Mouse (Mus musculus) neural tube, embryonic 10.5 days (tissue): ENCODE data around the gene Mucl2.
"Not testable (repeated sequence)": the region's sequence is repeated elsewhere in the genome, so short reads cannot be mapped to it uniquely, and the experiment has no call there.

Experiments used
- DNase-seq: peaks from one replicate; pipeline ENCODE4 v3.0.0-alpha.2; 2017; ENCODE audit warnings: low spot score; ENCODE audit errors: extremely low spot score

Gene Mucl2

DNA sequence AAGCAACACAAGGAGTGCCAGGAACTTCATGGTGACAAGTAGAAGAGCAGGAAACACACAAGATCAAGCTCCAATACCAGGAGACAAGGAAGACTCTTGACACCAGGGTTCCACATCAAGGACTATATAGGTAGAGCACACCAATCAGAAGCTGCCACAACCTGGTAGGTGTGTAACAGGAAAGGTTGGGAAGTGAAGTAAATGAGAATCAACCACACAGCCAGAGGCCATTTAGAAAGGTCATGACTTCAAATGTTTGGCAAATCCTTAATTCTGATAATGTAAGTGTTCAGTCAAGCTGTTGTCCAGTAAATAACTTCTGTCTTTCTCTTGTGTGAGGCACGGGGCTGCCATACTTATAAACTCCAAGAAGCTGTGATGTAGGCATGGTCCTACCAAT lies at the start of gene Mucl2:
Gene Mucl2 (minus strand): TSS at position 101 of the 400 bp plus-strand sequence.
- no peak for DNase-seq

DNA sequence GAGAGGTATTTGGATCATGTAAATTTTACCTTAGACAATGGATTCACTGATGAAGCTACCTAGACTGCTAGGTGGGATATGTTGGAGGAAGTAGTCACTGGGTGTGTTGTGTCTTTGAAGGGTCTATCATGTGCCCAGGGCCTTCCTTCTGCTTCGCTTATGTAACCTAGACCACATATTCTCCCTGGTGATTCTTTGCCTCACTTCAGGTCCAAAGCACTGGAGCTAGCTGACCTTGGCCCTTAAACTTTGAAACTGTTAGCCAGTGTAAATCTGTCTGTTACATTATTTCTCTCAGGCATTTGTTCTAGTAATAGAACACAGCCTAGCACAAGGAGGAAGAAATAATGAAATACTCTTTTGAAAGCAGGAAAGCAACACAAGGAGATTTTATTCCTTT lies 13.9 kb upstream of the Mucl2 start:
- DNase-seq = not testable (repeated sequence)
